In genomic region chr15:41162268-41162667, GRCm38 (mm10) we compare ENCODE assay signal across 8 mouse cellular contexts.
DNase-seq lines count a peak whose midpoint lies in the region; ATAC-seq and TF ChIP-seq lines count a peak whose summit lies in the region.

No protein-coding gene starts in this region.

- H3K9me3 ChIP-seq in kidney, embryonic 15.5 days (replicated peaks) = no peaks in the 10 kb centered on the region
- no peaks in the 10 kb centered on the region for H3K9me3 ChIP-seq in kidney, embryonic 14.5 days (ENCODE audit: control insufficient read depth, low read length)
- no peaks in the 10 kb centered on the region for H3K9me3 ChIP-seq in stomach, postnatal 0 days (ENCODE audit: control insufficient read depth, low read length)

- ATAC-seq in cerebellum, adult (ENCODE audit: insufficient number of reproducible peaks, low FRiP score, low TSS enrichment) = peak; percentile 36; the same call in 1 of the 2 replicates
- no peak for ATAC-seq in kidney, embryonic 15.5 days (replicated peaks; ENCODE audit: low FRiP score)
- no peak for ATAC-seq in kidney, embryonic 14.5 days (ENCODE audit: low FRiP score, low TSS enrichment)
- ATAC-seq in stomach, postnatal 0 days (ENCODE audit: low FRiP score, low TSS enrichment) = no peak

- no peak for DNase-seq in cerebellum, adult 18-20 months
- DNase-seq in right cerebral cortex, postnatal 10 days (ENCODE audit: low spot score in 2 of 2) = peak; percentile 43 to 50
- no peak for DNase-seq in right cerebral cortex, postnatal 36 days (ENCODE audit: low spot score in 2 of 2)
- DNase-seq in stomach, postnatal 0 days (ENCODE audit: low spot score) = no peak
- DNase-seq in adrenal gland, postnatal 10 days = no peak

- H3K27ac ChIP-seq in kidney, embryonic 15.5 days = no peak overlapping the region
- H3K27ac ChIP-seq in kidney, embryonic 14.5 days (ENCODE audit: low read depth, low read length) = no peak overlapping the region
- H3K27ac ChIP-seq in stomach, postnatal 0 days (replicated peaks) = 0 out of 2 replicates have a peak overlapping the region, but pooled peaks have one; percentile 8

- no peak overlapping the region for H3K9ac ChIP-seq in kidney, embryonic 15.5 days
- H3K9ac ChIP-seq in kidney, embryonic 14.5 days (ENCODE audit: low read depth, low read length) = no peak overlapping the region
- H3K9ac ChIP-seq in stomach, postnatal 0 days (ENCODE audit: low read length) = no peak overlapping the region

- no peak overlapping the region for H3K4me3 ChIP-seq in kidney, embryonic 15.5 days (replicated peaks)
- no peak overlapping the region for H3K4me3 ChIP-seq in kidney, embryonic 14.5 days (ENCODE audit: low read length)
- 0 out of 2 replicates have a peak overlapping the region, but pooled peaks have one; percentile 2 for H3K4me3 ChIP-seq in stomach, postnatal 0 days (ENCODE audit: low read depth, low read length)

- peak overlapping the region; percentile 24 for H3K4me2 ChIP-seq in kidney, embryonic 15.5 days
- no peak overlapping the region for H3K4me2 ChIP-seq in kidney, embryonic 14.5 days (replicated peaks; ENCODE audit: low read depth, low read length)
- peak overlapping the region; percentile 40 for H3K4me2 ChIP-seq in stomach, postnatal 0 days (replicated peaks; ENCODE audit: low read depth)

- H3K27me3 ChIP-seq in kidney, embryonic 15.5 days = no peaks in the 10 kb centered on the region
- H3K27me3 ChIP-seq in kidney, embryonic 14.5 days (ENCODE audit: control insufficient read depth, insufficient read depth, low read length) = no peaks in the 10 kb centered on the region
- H3K27me3 ChIP-seq in stomach, postnatal 0 days (ENCODE audit: control insufficient read depth, insufficient read depth, low read length) = no peaks in the 10 kb centered on the region

- no peaks in the 10 kb centered on the region for H3K36me3 ChIP-seq in kidney, embryonic 15.5 days
- H3K36me3 ChIP-seq in kidney, embryonic 14.5 days (ENCODE audit: control insufficient read depth, insufficient read depth, low read length) = no peaks in the 10 kb centered on the region
- no peaks in the 10 kb centered on the region for H3K36me3 ChIP-seq in stomach, postnatal 0 days (ENCODE audit: control insufficient read depth, insufficient read depth, low read length)

- WGBS in kidney, embryonic 15.5 days = 38% methylated on average over 8 of the region's 8 CpGs
- 41% methylated on average over 8 of the region's 8 CpGs for WGBS in kidney, embryonic 14.5 days
- WGBS in stomach, postnatal 0 days = 31% methylated on average over 8 of the region's 8 CpGs

- TF ChIP-seq CTCF in stomach, postnatal 0 days (IDR thresholded peaks at IDR 0.05; ENCODE audit: low read depth) = no peak

- TF ChIP-seq EP300 in stomach, postnatal 0 days (optimal IDR thresholded peaks at IDR 0.05) = no peak

- H3K4me1 ChIP-seq in kidney, embryonic 15.5 days = peaks cover 7% of the 10 kb centered on the region
- H3K4me1 ChIP-seq in kidney, embryonic 14.5 days (ENCODE audit: control insufficient read depth, insufficient read depth, low read length) = no peaks in the 10 kb centered on the region
- H3K4me1 ChIP-seq in stomach, postnatal 0 days (replicated peaks; ENCODE audit: control insufficient read depth, insufficient read depth) = no peaks in the 10 kb centered on the region

Comparison
In these comparisons a context has a peak if more than half of its experiments do, and no peak if none do; other contexts are left out.
1. DNase-seq: peak in right cerebral cortex, postnatal 10 days (2 of 2); none in cerebellum, adult 18-20 months (0 of 2), right cerebral cortex, postnatal 36 days (0 of 2), stomach, postnatal 0 days (single experiment) and adrenal gland, postnatal 10 days (single experiment).